Mouse (Mus musculus) heart, embryonic 14.5 days (tissue): ENCODE results near the gene Slc13a4. TPM values are rescaled to one million over a fixed set of nuclear protein-coding genes. Genes with fewer than 3 reads are reported as not detected.

Source experiments
- ATAC-seq: fragments of 200-750 bp; cut with Nextera tagmentation; 2 replicates; pipeline ENCODE4 v1.8.0; 2017; ENCODE audit warnings: low read depth, moderate TSS enrichment; ENCODE audit not compliant: insufficient number of reproducible peaks, insufficient read depth, low FRiP score
- H3K27ac ChIP-seq, 2 experiments: fragments of 200-500 bp in 1 of 2; fragments of 300-500 bp in 1 of 2; sonication (generic) in 1 of 2; replicated peaks in 1 of 2; 2 replicates each; pipeline ENCODE4 v1.5.1; 2012 to 2014; ENCODE audit warnings: low read depth in 2 of 2, low read length in 2 of 2, control low read depth in 1 of 2, mild to moderate bottlenecking in 1 of 2, mixed read lengths in 1 of 2; ENCODE audit not compliant: control insufficient read depth in 1 of 2, insufficient read depth in 1 of 2
- H3K27me3 ChIP-seq: fragments of 300-500 bp; sonication (generic); 2 replicates; pipeline ENCODE4 v1.6.1; 2014; ENCODE audit warnings: mild to moderate bottlenecking, low read length, control low read depth; ENCODE audit not compliant: control insufficient read depth, insufficient read depth
- H3K36me3 ChIP-seq: fragments of 300-500 bp; sonication (generic); 2 replicates; pipeline ENCODE4 v1.6.1; 2014; ENCODE audit warnings: mild to moderate bottlenecking, control low read depth, low read length, mixed read lengths; ENCODE audit not compliant: control insufficient read depth, insufficient read depth
- H3K4me1 ChIP-seq, 2 experiments: fragments of 200-500 bp in 1 of 2; fragments of 300-500 bp in 1 of 2; sonication (generic) in 1 of 2; 2 replicates each; pipeline ENCODE4 v1.6.1; 2012 to 2014; ENCODE audit warnings: low read length in 2 of 2, control low read depth in 1 of 2, mixed read lengths in 1 of 2; ENCODE audit not compliant: control insufficient read depth in 2 of 2, insufficient read depth in 2 of 2
- H3K4me2 ChIP-seq: fragments of 300-500 bp; sonication (generic); 2 replicates; pipeline ENCODE4 v1.6.1; 2014; ENCODE audit warnings: mild to moderate bottlenecking, low read length
- H3K4me3 ChIP-seq, 2 experiments: fragments of 200-500 bp in 1 of 2; fragments of 300-500 bp in 1 of 2; sonication (generic) in 1 of 2; 2 replicates each; pipeline ENCODE4 v1.5.1; 2012 to 2014; ENCODE audit warnings: low read length in 2 of 2, mild to moderate bottlenecking in 2 of 2, control low read depth in 1 of 2, low read depth in 1 of 2, moderate library complexity in 1 of 2; ENCODE audit not compliant: control insufficient read depth in 1 of 2, insufficient read depth in 1 of 2
- H3K9ac ChIP-seq: fragments of 300-500 bp; sonication (generic); 2 replicates; pipeline ENCODE4 v1.6.1; 2014; ENCODE audit warnings: mild to moderate bottlenecking, low read length
- H3K9me3 ChIP-seq: fragments of 300-500 bp; sonication (generic); 2 replicates; pipeline ENCODE4 v1.6.1; 2016; ENCODE audit warnings: low read length, control low read depth; ENCODE audit not compliant: control insufficient read depth
- WGBS: fragments of 180-500 bp; shearing (Covaris S2); extraction: QIAGEN DNeasy Blood & Tissue Kit; methylation state at CpG from one replicate; pipeline ENCODE4 v1.1.7; 2014; 5-methylcytosine and 5-hydroxymethylcytosine counted together
- polyA plus RNA-seq: library from polyadenylated mRNA; unstranded; fragments of >200 nt; fragmentation: Nextera tagmentation; extraction: Ambion mirVana; gene quantifications from 2 replicates; pipeline ENCODE4 v1.2.1, GENCODE M21; 2014

Gene Slc13a4
- polyA plus RNA-seq, 1 experiment from 2014 or later: 1.3 TPM

GRCm38 (mm10) chr6:35257626-35258190 is 50.2 kb downstream of the Slc13a4 start:
- H3K27me3 ChIP-seq: no peaks in the 10 kb centered on the region
- H3K9me3 ChIP-seq: no peaks in the 10 kb centered on the region
- peak overlapping the region; percentile 85 for H3K4me2 ChIP-seq
- no peak for ATAC-seq
- H3K4me3 ChIP-seq: no peak overlapping the region
- 85% methylated on average over 13 of the region's 13 CpGs for WGBS
- H3K9ac ChIP-seq: no peak overlapping the region
- peak overlapping the region; percentile 27 to 41; a peak in 2 of 4 replicates for H3K27ac ChIP-seq
- H3K4me1 ChIP-seq: peaks cover 34 to 69% of the 10 kb centered on the region in 2 experiments
- H3K36me3 ChIP-seq: peaks cover 20% of the 10 kb centered on the region

- Histone ChIP-seq H3K27ac (peak overlapping the region; percentile 41; a peak in 3 of 4 replicates), H3K9ac (no peak overlapping the region)
- WGBS: 7% methylated on average over 7 of the region's 7 CpGs
These were observed 51.2 kb downstream of the Slc13a4 start for GRCm38 (mm10) chr6:35256691-35257090.

GRCm38 (mm10) chr6:35255017-35255416 is 52.9 kb downstream of the Slc13a4 start:
- Histone ChIP-seq H3K36me3 (no peaks in the 10 kb centered on the region), H3K4me2 (peak overlapping the region; percentile 85), H3K9me3 (no peaks in the 10 kb centered on the region), H3K9ac (peak overlapping the region; percentile 44), H3K27ac (peak overlapping the region; percentile 47 to 55), H3K4me3 (peak overlapping the region; percentile 23 to 82; a peak in 3 of 4 replicates), H3K27me3 (no peaks in the 10 kb centered on the region), H3K4me1 (peaks cover 32 to 64% of the 10 kb centered on the region in 2 experiments)
- 45% methylated on average over 12 of the region's 12 CpGs for WGBS
- no peak for ATAC-seq

More at GRCm38 (mm10) chr6:35256691-35257090, 51.2 kb downstream of the Slc13a4 start:
- peaks cover 39 to 73% of the 10 kb centered on the region in 2 experiments for H3K4me1 ChIP-seq
- ATAC-seq: no peak
- peaks cover 10% of the 10 kb centered on the region for H3K36me3 ChIP-seq
- no peaks in the 10 kb centered on the region for H3K27me3 ChIP-seq
- peak overlapping the region; percentile 85 for H3K4me2 ChIP-seq
- H3K4me3 ChIP-seq: no peak overlapping the region
- H3K9me3 ChIP-seq: no peaks in the 10 kb centered on the region

GRCm38 (mm10) chr6:35254136-35254904 is 53.6 kb downstream of the Slc13a4 start:
- peak overlapping the region; percentile 23 to 82 for H3K4me3 ChIP-seq
- H3K9me3 ChIP-seq: no peaks in the 10 kb centered on the region
- no peaks in the 10 kb centered on the region for H3K36me3 ChIP-seq
- H3K27ac ChIP-seq: peak overlapping the region; percentile 47 to 55
- H3K4me2 ChIP-seq: peak overlapping the region; percentile 85
- H3K27me3 ChIP-seq: no peaks in the 10 kb centered on the region
- ATAC-seq: no peak
- peaks cover 28 to 57% of the 10 kb centered on the region in 2 experiments for H3K4me1 ChIP-seq
- peak overlapping the region; percentile 44 for H3K9ac ChIP-seq
- 20% methylated on average over 9 of the region's 9 CpGs for WGBS

GRCm38 (mm10) chr6:35253474-35253873 is 54.5 kb downstream of the Slc13a4 start:
- Histone ChIP-seq H3K27ac (peak overlapping the region; percentile 89 to 96; a peak in 3 of 4 replicates), H3K9ac (peak overlapping the region; percentile 95), H3K36me3 (0 out of 2 replicates have a peak, but pooled peaks cover under 1% of the 10 kb centered on the region), H3K4me3 (peak overlapping the region; percentile 73 to 82; a peak in 3 of 4 replicates), H3K4me1 (peaks cover 25 to 52% of the 10 kb centered on the region in 2 experiments), H3K27me3 (no peaks in the 10 kb centered on the region), H3K9me3 (no peaks in the 10 kb centered on the region), H3K4me2 (peak overlapping the region; percentile 85)
- 41% methylated on average over 5 of the region's 5 CpGs for WGBS
- no peak for ATAC-seq

- peak overlapping the region; percentile 89 to 96 for H3K27ac ChIP-seq
- H3K4me2 ChIP-seq: peak overlapping the region; percentile 85
- H3K9ac ChIP-seq: peak overlapping the region; percentile 95
- peak overlapping the region; percentile 73 to 82 for H3K4me3 ChIP-seq
- 0 out of 2 replicates have a peak, but pooled peaks cover 4% of the 10 kb centered on the region for H3K36me3 ChIP-seq
- no peaks in the 10 kb centered on the region for H3K9me3 ChIP-seq
- WGBS: under 1% methylated on average over 60 of the region's 60 CpGs
- no peaks in the 10 kb centered on the region for H3K27me3 ChIP-seq
- ATAC-seq: peak; percentile 84
- peaks cover 22 to 46% of the 10 kb centered on the region in 2 experiments for H3K4me1 ChIP-seq
These were observed 55.2 kb downstream of the Slc13a4 start for GRCm38 (mm10) chr6:35252477-35253346.
